In the genomic region with DNA sequence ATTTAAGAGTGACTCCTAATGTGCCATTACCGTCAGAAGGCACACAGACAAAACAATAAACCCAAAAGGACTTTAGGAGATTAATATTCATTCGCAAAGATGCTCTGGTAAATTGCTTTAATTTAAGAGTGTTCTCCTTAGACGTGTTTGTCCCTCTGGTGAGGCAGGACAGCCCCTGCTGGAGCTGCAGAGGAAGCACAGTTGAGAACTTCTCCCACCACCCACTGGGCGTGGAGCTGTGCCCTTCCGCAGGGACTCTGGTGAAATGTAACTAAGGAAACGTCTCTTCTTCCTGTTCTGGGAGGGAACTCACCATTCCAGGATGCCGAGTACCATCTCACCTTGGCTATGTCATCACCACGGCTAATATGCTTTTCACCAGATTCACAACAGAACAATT, we compare ENCODE assay signal across 13 mouse cellular contexts. TPM values are rescaled to one million over a fixed set of nuclear protein-coding genes. Genes with fewer than 3 reads are reported as not detected.
DNase-seq lines count a peak whose midpoint lies in the region; ATAC-seq and TF ChIP-seq lines count a peak whose summit lies in the region.
"Had no signal": no experiment of that assay in that cellular context is flagged by ENCODE, and none has a peak within 500 bp of the region (broad histone marks: within the 10 kb centered on the region; RNA-seq: fewer than 3 reads in every experiment).

No protein-coding gene starts in this region.

- no peak overlapping the region for H3K4me2 ChIP-seq in kidney, embryonic 15.5 days
- H3K4me2 ChIP-seq: neural tube, embryonic 12.5 days had no signal

- in situ Hi-C loops in ES-E14 (cut with MboI; ENCODE audit: low sequenced_read_pairs in 2 of 2, unreplicated experiment in 2 of 2), result no loop called here

- no peaks in the 10 kb centered on the region for H3K9me3 ChIP-seq in kidney, embryonic 15.5 days (replicated peaks)
- H3K9me3 ChIP-seq in ES-E14 (ENCODE audit: control insufficient read depth, insufficient read depth, low read depth, low read length), result no peaks in the 10 kb centered on the region
- H3K9me3 ChIP-seq: hindbrain, embryonic 10.5 days; neural tube, embryonic 12.5 days had no signal

- ATAC-seq in kidney, embryonic 15.5 days (replicated peaks; ENCODE audit: low FRiP score), result no peak

- H3K27me3 ChIP-seq in kidney, embryonic 15.5 days, result no peaks in the 10 kb centered on the region
- H3K27me3 ChIP-seq: neural tube, embryonic 12.5 days had no signal

- peak; percentile 35 for DNase-seq in kidney, postnatal 10 days
- DNase-seq in 3T3-L1 (ENCODE audit: low read depth, low spot score), result peak; percentile 76
- peak; percentile 22 for DNase-seq in ES-E14 (ENCODE audit: low read depth, low spot score)
- DNase-seq in lung, postnatal 36 days, result peak; percentile 14
- DNase-seq in adrenal gland, postnatal 14 days, result no peak
- no peak for DNase-seq in urinary bladder, postnatal 25 days (ENCODE audit: low spot score)
- DNase-seq: gastrocnemius, postnatal 10 days; right cerebral cortex, postnatal 4 days; thymus, adult 2 months had no signal

- no peaks in the 10 kb centered on the region for H3K36me3 ChIP-seq in kidney, embryonic 15.5 days
- no peaks in the 10 kb centered on the region for H3K36me3 ChIP-seq in ES-E14 (ENCODE audit: control insufficient read depth, insufficient read depth, low read length, poor library complexity, severe bottlenecking)
- H3K36me3 ChIP-seq: hindbrain, embryonic 10.5 days; neural tube, embryonic 12.5 days had no signal

- H3K4me1 ChIP-seq in kidney, embryonic 15.5 days, result 0 out of 2 replicates have a peak, but pooled peaks cover 2% of the 10 kb centered on the region
- peaks cover 0 to 7% of the 10 kb centered on the region in 2 experiments; a peak in 2 of 4 replicates for H3K4me1 ChIP-seq in ES-E14 (ENCODE audit: control insufficient read depth in 2 of 2, insufficient read depth in 2 of 2, low read length in 2 of 2, poor library complexity in 1 of 2)
- H3K4me1 ChIP-seq: hindbrain, embryonic 10.5 days; neural tube, embryonic 12.5 days had no signal

- H3K9ac ChIP-seq in kidney, embryonic 15.5 days, result no peak overlapping the region
- no peak overlapping the region for H3K9ac ChIP-seq in ES-E14 (ENCODE audit: insufficient read depth, low read depth, low read length, poor library complexity, severe bottlenecking)
- H3K9ac ChIP-seq: neural tube, embryonic 12.5 days had no signal

- no peak overlapping the region for H3K4me3 ChIP-seq in kidney, embryonic 15.5 days (replicated peaks)
- no peak overlapping the region for H3K4me3 ChIP-seq in ES-E14 (ENCODE audit: insufficient read depth in 1 of 2, low read depth in 1 of 2, low read length in 2 of 2, poor library complexity in 1 of 2, severe bottlenecking in 1 of 2)
- H3K4me3 ChIP-seq: hindbrain, embryonic 10.5 days; neural tube, embryonic 12.5 days had no signal

- no peak overlapping the region for H3K27ac ChIP-seq in kidney, embryonic 15.5 days
- H3K27ac ChIP-seq in ES-E14 (ENCODE audit: insufficient read depth, low read depth, low read length, poor library complexity, severe bottlenecking), result no peak overlapping the region
- H3K27ac ChIP-seq: hindbrain, embryonic 10.5 days; neural tube, embryonic 12.5 days had no signal

- WGBS in kidney, embryonic 15.5 days, result 53% methylated on average over 8 of the region's 8 CpGs

TF ChIP-seq in ES-E14, 5 proteins besides CTCF, POLR2A, EP300 and RAD21:
- TF ChIP-seq ZNF384 (IDR thresholded peaks at IDR 0.05; ENCODE audit: low read depth, low read length) (no peak), ZC3H11A (IDR thresholded peaks at IDR 0.05; ENCODE audit: borderline replicate concordance, low read depth, low read length) (0 out of 2 replicates have a peak, but pooled peaks have one; percentile 6), HCFC1 (IDR thresholded peaks at IDR 0.05; ENCODE audit: borderline replicate concordance, insufficient read depth, low read length) (no peak), MAFK (IDR thresholded peaks at IDR 0.05; ENCODE audit: insufficient read depth, low read depth, low read length) (no peak), CHD2 (IDR thresholded peaks at IDR 0.05; ENCODE audit: low read depth, low read length) (no peak)

RNA-seq across cellular contexts. Expression of a gene that starts 1.5 kb away (rescaled TPM):
- polyA plus RNA-seq in kidney, embryonic 15.5 days (2015; fragmentation: Nextera tagmentation; extraction: Ambion mirVana), result not detected in 2 replicates
- 0.11 and 0.40 TPM in 2 replicates for total RNA-seq in ES-E14 (2012; rRNA removed)
- total RNA-seq in adrenal gland, postnatal 14 days (2021), result 5.0 and 11.0 TPM in 2 replicates
- total RNA-seq: layer of hippocampus, postnatal 14 days had no signal
- polyA plus RNA-seq: hindbrain, embryonic 10.5 days; neural tube, embryonic 12.5 days had no signal

RNA-seq across cellular contexts. Expression of a gene that starts 39.3 kb away (rescaled TPM):
- polyA plus RNA-seq in kidney, embryonic 15.5 days (2015; fragmentation: Nextera tagmentation; extraction: Ambion mirVana), result 0.14 TPM in 1 of 2 replicates, not detected in the other
- 0.37 and 1.1 TPM in 2 replicates for total RNA-seq in ES-E14 (2012; rRNA removed)
- total RNA-seq in adrenal gland, postnatal 14 days (2021), result 0.86 and 29.4 TPM in 2 replicates
- polyA plus RNA-seq: neural tube, embryonic 12.5 days had no signal

Comparison
In these comparisons a context has a peak if more than half of its experiments do, and no peak if none do; other contexts are left out.
1. DNase-seq: peak in kidney, postnatal 10 days (single experiment), 3T3-L1 (single experiment), ES-E14 (single experiment) and lung, postnatal 36 days (single experiment); none in adrenal gland, postnatal 14 days (single experiment) and urinary bladder, postnatal 25 days (single experiment).